Mouse (Mus musculus) liver, postnatal 0 days (tissue): ENCODE measurements around the gene Gm4922. TPM values are rescaled to one million over a fixed set of nuclear protein-coding genes. Genes with fewer than 3 reads are reported as not detected.

Experiments used
- ATAC-seq: fragments of 200-750 bp; cut with Nextera tagmentation; 2 replicates; pipeline ENCODE4 v1.8.0; 2017; ENCODE audit warnings: mild to moderate bottlenecking, moderate library complexity
- DNase-seq: peaks from one replicate; pipeline ENCODE4 v3.0.0-alpha.2; 2016
- H3K27ac ChIP-seq: fragments of 300-500 bp; sonication (generic); 2 replicates; pipeline ENCODE4 v1.5.1; 2014; ENCODE audit warnings: antibody characterized with exemption, moderate library complexity, mild to moderate bottlenecking, low read depth
- H3K27me3 ChIP-seq: fragments of 300-500 bp; sonication (generic); 2 replicates; pipeline ENCODE4 v1.6.1; 2014; ENCODE audit warnings: low read length, control low read depth, mixed read lengths; ENCODE audit not compliant: insufficient read depth
- H3K36me3 ChIP-seq: fragments of 300-500 bp; sonication (generic); replicated peaks from 2 replicates; pipeline ENCODE4 v1.6.1; 2014; ENCODE audit warnings: mild to moderate bottlenecking, control low read depth, low read length, moderate library complexity, mixed read lengths; ENCODE audit not compliant: insufficient read depth
- H3K4me1 ChIP-seq: fragments of 300-500 bp; sonication (generic); 2 replicates; pipeline ENCODE4 v1.6.1; 2014; ENCODE audit warnings: antibody characterized with exemption, mild to moderate bottlenecking, control low read depth; ENCODE audit not compliant: insufficient read depth
- H3K4me2 ChIP-seq: fragments of 300-500 bp; sonication (generic); 2 replicates; pipeline ENCODE4 v1.6.1; 2014; ENCODE audit warnings: low read depth, mild to moderate bottlenecking, low read length, moderate library complexity, mixed read lengths
- H3K4me3 ChIP-seq: fragments of 300-500 bp; sonication (generic); 2 replicates; pipeline ENCODE4 v1.5.1; 2014; ENCODE audit warnings: low read depth, low read length
- H3K9ac ChIP-seq: fragments of 300-500 bp; sonication (generic); replicated peaks from 2 replicates; pipeline ENCODE4 v1.6.1; 2014; ENCODE audit warnings: mild to moderate bottlenecking, moderate library complexity
- H3K9me3 ChIP-seq: fragments of 300-500 bp; sonication (generic); 2 replicates; pipeline ENCODE4 v1.6.1; 2016; ENCODE audit warnings: mild to moderate bottlenecking, control low read depth, low read length, mixed read lengths
- CTCF ChIP-seq: sonication (generic); IDR thresholded peaks from 2 replicates; pipeline ENCODE4 v1.5.1; 2016; ENCODE audit warnings: antibody characterized with exemption, low read depth
- EP300 ChIP-seq: IDR thresholded peaks from 2 replicates; pipeline ENCODE4 v1.6.1; 2016; ENCODE audit warnings: antibody characterized with exemption, low read depth, mild to moderate bottlenecking
- WGBS: fragments of 180-500 bp; shearing (Covaris S2); extraction: QIAGEN DNeasy Blood & Tissue Kit; methylation state at CpG from one replicate; pipeline ENCODE4 v1.1.7; 2014; ENCODE audit not compliant: insufficient replicate concordance; 5-methylcytosine and 5-hydroxymethylcytosine counted together
- polyA plus RNA-seq: library from polyadenylated mRNA; unstranded; fragments of >200 nt; fragmentation: Nextera tagmentation; extraction: Ambion mirVana; gene quantifications from 2 replicates; pipeline ENCODE4 v1.2.1, GENCODE M21; 2015

Gm4922 gene
- polyA plus RNA-seq, 1 experiment from 2014 or later: not detected

DNA sequence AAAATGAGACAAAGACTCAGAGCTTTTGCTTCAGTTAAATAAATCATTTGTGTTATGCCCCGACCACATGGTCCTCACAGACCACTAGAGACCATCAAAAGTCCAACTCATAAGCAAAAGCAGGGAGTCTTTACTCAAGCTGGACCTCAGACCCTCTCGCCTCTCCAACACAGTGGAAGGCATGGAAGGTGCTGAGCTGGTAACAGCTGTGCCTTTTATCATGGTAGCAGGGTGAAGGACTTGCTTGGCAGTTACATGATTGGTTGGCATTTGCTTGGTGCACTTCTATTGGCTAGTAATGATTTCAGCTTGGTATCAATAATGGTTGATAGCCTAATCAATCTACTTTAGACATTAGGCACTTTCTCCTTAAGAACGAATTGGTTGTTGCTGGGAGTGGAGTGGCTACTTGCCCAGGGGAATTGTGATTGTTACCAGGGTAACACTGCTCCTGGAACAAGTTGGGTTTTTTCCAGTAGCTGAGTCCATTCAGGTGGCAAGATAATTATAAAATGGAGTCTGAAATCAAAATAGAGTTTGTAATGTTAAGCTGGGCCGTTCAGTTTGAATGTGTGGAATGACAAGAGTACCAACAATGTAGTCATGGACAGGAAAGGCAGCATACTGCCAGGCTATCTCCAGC is 13.9 kb downstream of the Gm4922 start:
- DNase-seq: no peak
- 66% methylated on average over 4 of the region's 4 CpGs for WGBS
- no peak for ATAC-seq

DNA sequence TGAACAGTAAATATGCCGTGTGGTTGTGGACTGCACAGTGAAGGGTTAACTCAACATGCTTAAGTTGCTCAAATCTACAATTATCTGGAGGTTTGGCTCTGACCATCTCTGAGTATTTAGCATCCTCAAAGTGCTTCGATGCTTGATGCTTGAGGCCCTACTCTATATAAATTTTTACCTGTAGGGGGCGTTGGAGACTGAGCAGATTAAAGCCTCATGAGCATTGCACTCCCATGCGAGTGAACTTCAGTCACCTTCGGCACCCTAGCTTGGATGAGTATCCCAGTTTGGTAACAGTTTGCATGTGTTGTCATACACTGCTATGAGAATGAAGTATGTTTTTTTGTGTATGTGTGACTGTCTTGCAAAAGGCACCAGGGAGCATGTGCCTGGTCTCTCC is 16.7 kb downstream of the Gm4922 start:
- no peaks in the 10 kb centered on the region for H3K9me3 ChIP-seq
- no peak overlapping the region for H3K4me3 ChIP-seq
- ATAC-seq (no peak), DNase-seq (no peak)
- no peaks in the 10 kb centered on the region for H3K27me3 ChIP-seq
- TF ChIP-seq EP300 (no peak), CTCF (0 out of 2 replicates have a peak, but pooled peaks have one; percentile 22)
- 51% methylated on average over 5 of the region's 5 CpGs for WGBS
- no peak overlapping the region for H3K4me2 ChIP-seq
- no peak overlapping the region for H3K9ac ChIP-seq
- no peaks in the 10 kb centered on the region for H3K36me3 ChIP-seq
- no peaks in the 10 kb centered on the region for H3K4me1 ChIP-seq
- no peak overlapping the region for H3K27ac ChIP-seq

More for the DNA sequence above, 13.9 kb downstream of the Gm4922 start:
- H3K27me3 ChIP-seq: no peaks in the 10 kb centered on the region
- H3K9ac ChIP-seq: no peak overlapping the region
- H3K4me3 ChIP-seq: no peak overlapping the region
- H3K4me1 ChIP-seq: no peaks in the 10 kb centered on the region
- H3K9me3 ChIP-seq: no peaks in the 10 kb centered on the region
- H3K4me2 ChIP-seq: no peak overlapping the region
- no peak overlapping the region for H3K27ac ChIP-seq
- H3K36me3 ChIP-seq: no peaks in the 10 kb centered on the region
- TF ChIP-seq EP300 (no peak), CTCF (no peak)

DNA sequence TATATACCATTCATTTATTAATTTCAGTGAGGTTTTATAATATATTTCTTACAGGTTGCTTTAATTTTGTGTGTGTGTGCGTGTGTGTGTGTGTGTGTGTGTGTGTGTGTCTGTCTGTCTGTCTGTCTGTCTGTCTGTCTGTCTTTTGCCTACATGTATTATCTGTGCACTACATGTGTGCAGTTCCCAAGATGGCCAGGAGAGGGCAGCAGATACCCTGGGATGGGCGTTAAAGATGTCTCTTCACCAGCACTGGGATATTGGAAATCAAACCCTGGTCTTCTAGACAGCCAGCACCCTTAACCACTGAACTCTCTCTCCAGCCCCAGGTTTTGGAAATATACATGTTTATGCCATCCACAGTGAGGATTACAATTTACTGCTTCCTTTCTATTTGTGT is 26.4 kb downstream of the Gm4922 start:
- Histone ChIP-seq H3K4me3 (no peak overlapping the region), H3K9me3 (no peaks in the 10 kb centered on the region), H3K27me3 (no peaks in the 10 kb centered on the region), H3K9ac (no peak overlapping the region), H3K4me1 (no peaks in the 10 kb centered on the region), H3K27ac (no peak overlapping the region), H3K4me2 (no peak overlapping the region), H3K36me3 (no peaks in the 10 kb centered on the region)
- WGBS: 43% methylated on average over 2 of the region's 2 CpGs
- ATAC-seq (no peak), DNase-seq (peak; percentile 58)
- TF ChIP-seq CTCF: peak; percentile 71
- no peak for TF ChIP-seq EP300

DNA sequence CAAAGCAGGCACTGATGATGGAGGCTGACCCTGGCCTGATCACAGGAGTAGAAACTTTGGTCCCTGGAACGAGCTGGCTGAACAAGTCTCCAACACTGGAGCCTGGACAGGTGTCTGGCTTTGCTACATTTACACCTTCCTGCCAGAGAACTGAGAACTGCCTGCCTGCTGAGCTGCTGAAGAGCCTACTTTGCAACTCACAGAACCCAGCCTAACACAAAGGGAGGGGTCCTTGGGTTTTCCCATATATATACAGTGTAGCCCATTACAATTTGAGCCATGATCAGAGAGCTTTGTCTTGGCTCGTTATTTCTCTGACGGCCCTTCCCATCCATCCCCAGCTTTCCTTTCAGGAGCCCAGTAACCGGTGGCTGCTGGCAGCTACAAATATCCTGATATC is 36.5 kb downstream of the Gm4922 start:
- DNase-seq (no peak), ATAC-seq (no peak)
- no peak overlapping the region for H3K27ac ChIP-seq
- no peaks in the 10 kb centered on the region for H3K9me3 ChIP-seq
- 73% methylated on average over 4 of the region's 4 CpGs for WGBS
- TF ChIP-seq CTCF: no peak
- no peak for TF ChIP-seq EP300
- H3K27me3 ChIP-seq: no peaks in the 10 kb centered on the region
- H3K9ac ChIP-seq: no peak overlapping the region
- H3K4me3 ChIP-seq: no peak overlapping the region
- no peak overlapping the region for H3K4me2 ChIP-seq
- no peaks in the 10 kb centered on the region for H3K4me1 ChIP-seq
- H3K36me3 ChIP-seq: no peaks in the 10 kb centered on the region

DNA sequence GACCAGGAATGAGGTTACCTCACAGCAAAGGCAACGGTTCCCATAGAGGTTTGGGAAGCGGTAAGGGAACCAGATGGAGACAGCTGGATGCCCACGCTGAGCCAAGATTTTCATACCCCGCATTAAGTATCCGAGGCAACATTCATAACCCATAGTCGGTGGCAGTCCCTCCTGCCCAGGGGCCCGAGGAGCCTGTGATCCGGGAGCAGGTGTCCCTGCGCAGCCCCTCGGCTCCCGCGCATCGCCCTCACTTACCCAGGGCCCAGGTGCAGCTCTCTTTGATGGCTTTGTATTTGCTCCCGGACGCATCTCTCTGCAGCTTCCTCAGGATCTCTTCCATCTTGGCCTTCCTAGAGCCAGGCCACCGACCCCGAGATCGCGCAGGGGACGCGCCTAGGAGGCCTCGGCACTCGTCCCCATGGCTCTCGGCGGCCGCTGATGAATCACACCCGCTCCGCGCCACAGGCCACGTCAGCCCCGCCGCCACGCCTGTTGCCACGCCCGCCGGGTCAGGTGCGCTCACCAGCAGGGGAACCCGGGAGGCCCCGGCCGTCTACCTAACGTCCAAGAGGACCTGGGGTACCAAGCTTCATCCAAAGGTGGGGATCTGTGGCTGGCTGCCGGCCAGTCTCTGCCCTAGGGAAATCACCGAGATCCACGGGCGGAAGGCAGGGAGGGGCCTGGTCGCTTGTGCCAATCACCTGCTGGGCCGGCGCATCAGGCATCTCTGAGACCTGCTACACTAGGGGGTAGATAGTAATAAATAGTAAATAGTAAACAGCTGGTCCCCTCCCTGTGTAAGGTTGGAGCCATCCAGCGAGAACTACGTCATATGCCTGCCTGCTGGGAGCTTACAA is 43.1 kb downstream of the Gm4922 start, which contains the start of gene Arfgef3:
TSS of gene Arfgef3 (minus strand) at position 664 of the 857 bp plus-strand sequence.
- H3K4me3 ChIP-seq: peak within 1 kb of the TSS; percentile 34
- no peak within 1 kb of the TSS for H3K9ac ChIP-seq
- no peaks in the 10 kb centered on the region for H3K36me3 ChIP-seq
- no peak within 1 kb of the TSS for H3K27ac ChIP-seq
- no peak for TF ChIP-seq EP300
- TF ChIP-seq CTCF: no peak
- peak; percentile 40 for ATAC-seq
- H3K4me2 ChIP-seq: peak within 1 kb of the TSS; percentile 71
- WGBS: 4% methylated on average over 50 of the region's 50 CpGs
- H3K4me1 ChIP-seq: 0 out of 2 replicates have a peak, but pooled peaks cover 3% of the 10 kb centered on the region
- H3K27me3 ChIP-seq: 0 out of 2 replicates have a peak, but pooled peaks cover 7% of the 10 kb centered on the region
- H3K9me3 ChIP-seq: no peaks in the 10 kb centered on the region
- peak; percentile 56 for DNase-seq

- Histone ChIP-seq H3K27ac (no peak overlapping the region), H3K27me3 (0 out of 2 replicates have a peak, but pooled peaks cover 7% of the 10 kb centered on the region), H3K4me3 (no peak overlapping the region), H3K4me2 (no peak overlapping the region), H3K36me3 (no peaks in the 10 kb centered on the region), H3K4me1 (0 out of 2 replicates have a peak, but pooled peaks cover 3% of the 10 kb centered on the region), H3K9me3 (no peaks in the 10 kb centered on the region), H3K9ac (no peak overlapping the region)
- DNase-seq (no peak), ATAC-seq (no peak)
- WGBS: 78% methylated on average over 6 of the region's 6 CpGs
- no peak for TF ChIP-seq CTCF
- no peak for TF ChIP-seq EP300
These were observed 44.5 kb downstream of the Gm4922 start for GRCm38 (mm10) chr10:18742086-18742485.
